Mouse (Mus musculus): ENCODE measurements around the gene Ppp1r37. TPM values are rescaled to one million over a fixed set of nuclear protein-coding genes. Genes with fewer than 3 reads are reported as not detected.

The Ppp1r37 gene
- polyA plus RNA-seq, 1 experiment, result 25.7 TPM

- TF ChIP-seq CTCF (IDR thresholded peaks at IDR 0.05; ENCODE audit: low read depth, low read length) (peak; percentile 81), POLR2A (IDR thresholded peaks at IDR 0.05; ENCODE audit: borderline replicate concordance, low read depth, low read length) (no peak)
- Histone ChIP-seq H3K4me1 (ENCODE audit: control insufficient read depth, insufficient read depth, low read length) (peaks cover 4% of the 10 kb centered on the region; the same call in 1 of the 2 replicates), H3K4me3 (ENCODE audit: insufficient read depth, low read length) (no peak overlapping the region), H3K27ac (ENCODE audit: insufficient read depth, low read depth, low read length) (no peak overlapping the region)
Observed at GRCm38 (mm10) chr7:19589917-19590316, 27.0 kb upstream of the Ppp1r37 start.

- no peak overlapping the region for H3K27ac ChIP-seq (ENCODE audit: insufficient read depth, low read depth, low read length)
- peaks cover 4% of the 10 kb centered on the region; the same call in 1 of the 2 replicates for H3K4me1 ChIP-seq (ENCODE audit: control insufficient read depth, insufficient read depth, low read length)
- no peak overlapping the region for H3K4me3 ChIP-seq (ENCODE audit: insufficient read depth, low read length)
- no peak for TF ChIP-seq POLR2A (IDR thresholded peaks at IDR 0.05; ENCODE audit: borderline replicate concordance, low read depth, low read length)
- TF ChIP-seq CTCF (IDR thresholded peaks at IDR 0.05; ENCODE audit: low read depth, low read length), result peak; percentile 44; the same call in 1 of the 2 replicates
Observed at GRCm38 (mm10) chr7:19589207-19589606, 26.3 kb upstream of the Ppp1r37 start.

GRCm38 (mm10) chr7:19586269-19586668 lies 23.4 kb upstream of the Ppp1r37 start:
- no peak for TF ChIP-seq CTCF (IDR thresholded peaks at IDR 0.05; ENCODE audit: low read depth, low read length)
- Histone ChIP-seq H3K27ac (ENCODE audit: insufficient read depth, low read depth, low read length) (no peak overlapping the region), H3K4me3 (ENCODE audit: insufficient read depth, low read length) (no peak overlapping the region), H3K4me1 (ENCODE audit: control insufficient read depth, insufficient read depth, low read length) (peaks cover 4% of the 10 kb centered on the region; the same call in 1 of the 2 replicates)

GRCm38 (mm10) chr7:19580634-19581033 lies 17.8 kb upstream of the Ppp1r37 start:
- Histone ChIP-seq H3K27ac (ENCODE audit: insufficient read depth, low read depth, low read length) (no peak overlapping the region), H3K4me1 (ENCODE audit: control insufficient read depth, insufficient read depth, low read length) (peaks cover 7% of the 10 kb centered on the region; the same call in 1 of the 2 replicates), H3K4me3 (ENCODE audit: insufficient read depth, low read length) (no peak overlapping the region)
- TF ChIP-seq CTCF (IDR thresholded peaks at IDR 0.05; ENCODE audit: low read depth, low read length), result no peak
- TF ChIP-seq POLR2A (IDR thresholded peaks at IDR 0.05; ENCODE audit: borderline replicate concordance, low read depth, low read length), result no peak

- TF ChIP-seq CTCF (IDR thresholded peaks at IDR 0.05; ENCODE audit: low read depth, low read length) (no peak), POLR2A (IDR thresholded peaks at IDR 0.05; ENCODE audit: borderline replicate concordance, low read depth, low read length) (no peak)
- no peak overlapping the region for H3K4me3 ChIP-seq (ENCODE audit: insufficient read depth, low read length)
- H3K27ac ChIP-seq (ENCODE audit: insufficient read depth, low read depth, low read length), result no peak overlapping the region
- H3K4me1 ChIP-seq (ENCODE audit: control insufficient read depth, insufficient read depth, low read length), result peaks cover 7% of the 10 kb centered on the region; the same call in 1 of the 2 replicates
Observed at GRCm38 (mm10) chr7:19579751-19580150, 16.9 kb upstream of the Ppp1r37 start.

DNA sequence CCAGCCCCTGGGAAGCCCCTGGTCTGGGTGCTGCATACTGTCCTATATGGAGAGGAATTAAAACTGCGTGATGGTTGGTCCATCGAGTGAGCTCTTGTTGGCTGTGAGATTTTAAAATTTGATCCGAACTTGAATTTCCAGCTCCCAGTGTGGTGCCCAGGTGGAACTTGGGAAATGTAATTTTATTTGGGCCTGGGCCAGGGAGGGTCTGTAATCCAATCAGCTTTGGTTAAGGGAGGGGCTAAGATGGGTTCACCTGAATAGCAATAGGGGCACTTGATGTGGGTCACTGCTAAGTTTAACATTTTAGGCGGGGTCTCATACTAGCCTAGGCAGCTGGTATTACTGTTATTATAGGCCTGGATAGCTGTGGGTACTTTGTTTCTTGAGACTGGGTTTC lies 15.6 kb upstream of the Ppp1r37 start:
- H3K4me1 ChIP-seq (ENCODE audit: control insufficient read depth, insufficient read depth, low read length), result peaks cover 12% of the 10 kb centered on the region
- TF ChIP-seq POLR2A (IDR thresholded peaks at IDR 0.05; ENCODE audit: borderline replicate concordance, low read depth, low read length) (no peak), CTCF (IDR thresholded peaks at IDR 0.05; ENCODE audit: low read depth, low read length) (no peak)
- H3K27ac ChIP-seq (ENCODE audit: insufficient read depth, low read depth, low read length), result no peak overlapping the region
- peak overlapping the region; percentile 63; the same call in 1 of the 2 replicates for H3K4me3 ChIP-seq (ENCODE audit: insufficient read depth, low read length)

- Histone ChIP-seq H3K4me3 (ENCODE audit: insufficient read depth, low read length) (peak overlapping the region; percentile 63), H3K27ac (ENCODE audit: insufficient read depth, low read depth, low read length) (peak overlapping the region; percentile 17; the same call in 1 of the 2 replicates), H3K4me1 (ENCODE audit: control insufficient read depth, insufficient read depth, low read length) (peaks cover 12% of the 10 kb centered on the region)
- TF ChIP-seq CTCF (IDR thresholded peaks at IDR 0.05; ENCODE audit: low read depth, low read length) (no peak), POLR2A (IDR thresholded peaks at IDR 0.05; ENCODE audit: borderline replicate concordance, low read depth, low read length) (no peak)
Observed at GRCm38 (mm10) chr7:19577877-19578414, 15.1 kb upstream of the Ppp1r37 start.

DNA sequence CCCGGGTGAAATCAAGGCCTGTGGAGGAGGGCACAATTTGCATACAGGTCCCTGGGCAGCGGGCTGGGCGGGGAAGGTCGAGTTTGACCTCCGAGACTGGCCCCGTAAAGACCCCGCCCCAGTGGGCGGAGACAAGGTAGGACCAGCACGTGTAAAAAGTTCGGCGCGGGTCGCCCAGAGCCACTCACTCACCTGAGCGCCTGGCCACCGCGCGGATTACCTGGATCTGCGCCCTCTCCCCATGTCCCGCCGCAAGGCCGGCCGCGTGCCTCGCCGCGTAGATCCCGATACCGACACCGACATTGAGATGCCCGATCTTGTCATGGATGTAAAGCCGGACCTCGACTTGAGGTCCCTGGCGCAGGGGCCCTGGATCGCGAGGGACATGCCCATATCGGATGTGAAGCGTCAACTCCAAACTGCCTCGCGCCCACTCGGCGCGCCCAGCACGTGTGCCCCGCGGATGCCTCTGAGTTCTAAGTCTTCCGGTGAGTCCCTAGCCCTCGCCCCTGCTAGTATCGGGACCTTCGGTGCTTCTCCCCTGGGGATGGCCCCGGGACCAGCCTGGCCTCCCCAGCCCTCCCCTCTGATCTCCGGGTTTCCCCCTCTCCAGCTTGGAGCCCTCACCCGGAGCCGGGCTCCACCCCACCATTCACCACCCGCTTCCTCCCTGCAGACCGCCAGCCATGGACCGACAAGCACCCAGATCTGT lies 14.4 kb upstream of the Ppp1r37 start, which contains the start of the genes Zfp296 and Gemin7:
TSS of gene Zfp296 (plus strand) at position 147 of the 712 bp plus-strand sequence.
TSS of gene Gemin7 (minus strand) at position 455 of the 712 bp plus-strand sequence.
- Histone ChIP-seq H3K4me1 (ENCODE audit: control insufficient read depth, insufficient read depth, low read length) (peaks cover 12% of the 10 kb centered on the region), H3K27ac (ENCODE audit: insufficient read depth, low read depth, low read length) (peak within 1 kb of the TSS; percentile 17; the same call in 1 of the 2 replicates), H3K4me3 (ENCODE audit: insufficient read depth, low read length) (peak within 1 kb of the TSS; percentile 63)
- TF ChIP-seq POLR2A (IDR thresholded peaks at IDR 0.05; ENCODE audit: borderline replicate concordance, low read depth, low read length), result no peak
- TF ChIP-seq CTCF (IDR thresholded peaks at IDR 0.05; ENCODE audit: low read depth, low read length), result no peak

GRCm38 (mm10) chr7:19575559-19575958 lies 12.7 kb upstream of the Ppp1r37 start:
- peaks cover 18% of the 10 kb centered on the region for H3K4me1 ChIP-seq (ENCODE audit: control insufficient read depth, insufficient read depth, low read length)
- no peak overlapping the region for H3K4me3 ChIP-seq (ENCODE audit: insufficient read depth, low read length)
- H3K27ac ChIP-seq (ENCODE audit: insufficient read depth, low read depth, low read length), result no peak overlapping the region
- no peak for TF ChIP-seq POLR2A (IDR thresholded peaks at IDR 0.05; ENCODE audit: borderline replicate concordance, low read depth, low read length)
- no peak for TF ChIP-seq CTCF (IDR thresholded peaks at IDR 0.05; ENCODE audit: low read depth, low read length)

- Histone ChIP-seq H3K4me3 (ENCODE audit: insufficient read depth, low read length) (peak overlapping the region; percentile 66), H3K4me1 (ENCODE audit: control insufficient read depth, insufficient read depth, low read length) (peaks cover 18% of the 10 kb centered on the region), H3K27ac (ENCODE audit: insufficient read depth, low read depth, low read length) (peak overlapping the region; percentile 57; the same call in 1 of the 2 replicates)
- no peak for TF ChIP-seq CTCF (IDR thresholded peaks at IDR 0.05; ENCODE audit: low read depth, low read length)
- TF ChIP-seq POLR2A (IDR thresholded peaks at IDR 0.05; ENCODE audit: borderline replicate concordance, low read depth, low read length), result no peak
Observed at GRCm38 (mm10) chr7:19573776-19574140, 10.9 kb upstream of the Ppp1r37 start.
